Mouse (Mus musculus): Measurements from ENCODE around the gene Lysmd4. TPM values are rescaled to one million over a fixed set of nuclear protein-coding genes. Genes with fewer than 3 reads are reported as not detected.
"Not testable (repeated sequence)": the region's sequence is repeated elsewhere in the genome, so short reads cannot be mapped to it uniquely, and the experiment has no call there.

Lysmd4 gene
- total and polyA plus RNA-seq, 3 experiments = 4.0 to 12.0 (median 5.0) TPM

DNA sequence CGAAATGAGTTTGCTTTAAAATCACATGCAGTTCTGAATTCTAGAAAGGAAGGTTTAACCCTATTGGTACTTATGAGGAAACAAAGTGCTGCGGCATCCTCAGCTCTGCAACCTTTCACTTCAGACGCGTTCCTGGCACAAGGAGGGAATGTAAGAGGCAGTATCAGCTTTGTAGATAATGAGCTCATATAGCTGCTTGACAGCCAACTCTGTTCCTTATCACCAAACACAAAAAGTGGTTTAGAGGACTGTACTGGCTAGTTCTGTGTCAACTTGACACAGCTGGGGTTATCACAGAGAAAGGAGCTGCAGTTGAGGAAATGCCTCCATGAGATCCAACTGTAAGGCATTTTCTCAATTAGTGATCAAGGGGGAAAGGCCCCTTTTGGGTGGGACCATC is 48.1 kb downstream of the Lysmd4 start:
- H3K27me3 ChIP-seq (replicated peaks); H3K4me1 ChIP-seq (ENCODE audit: control insufficient read depth in 1 of 2, insufficient read depth in 2 of 2); H3K9ac ChIP-seq (ENCODE audit: insufficient read depth, low read depth); DNase-seq (ENCODE audit: extremely low read depth); H3K9me3 ChIP-seq (replicated peaks; ENCODE audit: low read length); in situ Hi-C loops (cut with MboI; ENCODE audit: low pct_ligation_motif_present, low pct_unique_long_range_greater_than_20kb, low sequenced_read_pairs); H3K27ac ChIP-seq (ENCODE audit: insufficient read depth, low read depth); H3K79me2 ChIP-seq (replicated peaks; ENCODE audit: control insufficient read depth, extremely low read depth, insufficient read depth, poor library complexity, severe bottlenecking); H3K4me3 ChIP-seq (replicated peaks in 1 of 3; ENCODE audit: low read depth in 2 of 3, low read length in 2 of 3, poor library complexity in 1 of 3); dilution Hi-C loops (cut with MboI; ENCODE audit: extremely low pct_ligation_motif_present, extremely low pct_unique_long_range_greater_than_20kb, low sequenced_read_pairs); H3K4me2 ChIP-seq (ENCODE audit: insufficient read depth, low read depth, poor library complexity, severe bottlenecking): not testable (repeated sequence)
- peaks cover 16 to 60% of the 10 kb centered on the region in 2 experiments for H3K36me3 ChIP-seq (replicated peaks in 1 of 2; ENCODE audit: control insufficient read depth in 1 of 2, insufficient read depth in 1 of 2, low read length in 1 of 2)

DNA sequence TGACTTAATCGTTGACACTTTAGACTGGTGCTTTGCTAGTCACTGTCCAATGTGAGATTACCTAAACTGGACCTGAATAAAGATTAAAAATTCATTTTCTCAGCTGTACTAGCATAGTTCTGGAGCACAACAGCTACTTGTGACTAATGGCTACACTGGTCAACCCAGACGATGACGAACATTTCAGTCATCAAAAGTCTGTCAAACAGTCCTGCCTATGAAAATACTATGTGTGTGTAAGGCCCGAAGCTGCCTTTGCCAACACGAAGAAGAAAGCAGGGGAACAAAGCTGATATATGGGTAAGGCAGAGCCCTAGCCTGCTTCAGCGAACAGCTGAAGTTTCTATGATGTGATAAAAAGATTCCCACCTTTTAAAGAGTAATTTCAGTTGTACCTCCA is 61.2 kb downstream of the Lysmd4 start:
- TF ChIP-seq MEF2A (IDR thresholded peaks at IDR 0.05; ENCODE audit: borderline replicate concordance, low read depth, low read length) (no peak), MXI1 (IDR thresholded peaks at IDR 0.05; ENCODE audit: low read depth, low read length) (no peak), CHD2 (IDR thresholded peaks at IDR 0.05; ENCODE audit: low read length) (no peak)
- Histone ChIP-seq H3K27me3 (replicated peaks) (no peaks in the 10 kb centered on the region), H3K9ac (ENCODE audit: insufficient read depth, low read depth) (no peak overlapping the region), H3K4me2 (ENCODE audit: insufficient read depth, low read depth, poor library complexity, severe bottlenecking) (no peak overlapping the region), H3K4me3 (replicated peaks in 1 of 3; ENCODE audit: low read depth in 2 of 3, low read length in 2 of 3, poor library complexity in 1 of 3) (no peak overlapping the region), H3K36me3 (replicated peaks in 1 of 2; ENCODE audit: control insufficient read depth in 1 of 2, insufficient read depth in 1 of 2, low read length in 1 of 2) (peaks cover 21 to 59% of the 10 kb centered on the region in 2 experiments), H3K9me3 (replicated peaks; ENCODE audit: low read length) (no peaks in the 10 kb centered on the region), H3K4me1 (ENCODE audit: control insufficient read depth in 1 of 2, insufficient read depth in 2 of 2) (no peaks in the 10 kb centered on the region), H3K27ac (ENCODE audit: insufficient read depth, low read depth) (no peak overlapping the region), H3K79me2 (replicated peaks; ENCODE audit: control insufficient read depth, extremely low read depth, insufficient read depth, poor library complexity, severe bottlenecking) (peaks cover 20% of the 10 kb centered on the region)
- dilution Hi-C loops (cut with MboI; ENCODE audit: extremely low pct_ligation_motif_present, extremely low pct_unique_long_range_greater_than_20kb, low sequenced_read_pairs) (no loop called here), in situ Hi-C loops (cut with MboI; ENCODE audit: low pct_ligation_motif_present, low pct_unique_long_range_greater_than_20kb, low sequenced_read_pairs) (no loop called here)
- no peak for DNase-seq (ENCODE audit: extremely low read depth)

DNA sequence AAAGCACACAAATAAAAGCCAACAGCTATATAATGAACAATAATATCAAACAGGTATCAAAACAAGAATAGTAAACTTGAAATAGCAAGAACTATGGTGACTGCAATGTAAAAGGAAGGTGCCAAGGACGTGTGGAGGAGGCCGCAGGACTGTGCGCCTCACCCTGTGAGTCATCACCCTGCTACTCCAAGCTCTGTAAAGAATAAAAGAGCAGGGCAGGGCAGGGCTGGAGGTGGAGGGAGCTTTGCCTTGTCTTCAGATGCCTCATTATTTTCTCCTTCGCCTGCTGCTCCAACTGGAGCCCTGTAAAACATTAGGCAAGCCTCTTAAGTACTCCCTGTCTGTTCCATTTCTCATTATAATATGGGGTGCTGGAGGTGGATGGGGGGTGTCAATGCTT is 65.1 kb downstream of the Lysmd4 start:
- Histone ChIP-seq H3K36me3 (replicated peaks in 1 of 2; ENCODE audit: control insufficient read depth in 1 of 2, insufficient read depth in 1 of 2, low read length in 1 of 2) (peaks cover 26 to 66% of the 10 kb centered on the region in 2 experiments), H3K4me2 (ENCODE audit: insufficient read depth, low read depth, poor library complexity, severe bottlenecking) (no peak overlapping the region), H3K4me3 (replicated peaks in 1 of 3; ENCODE audit: low read depth in 2 of 3, low read length in 2 of 3, poor library complexity in 1 of 3) (no peak overlapping the region), H3K27me3 (replicated peaks) (no peaks in the 10 kb centered on the region), H3K27ac (ENCODE audit: insufficient read depth, low read depth) (no peak overlapping the region), H3K9ac (ENCODE audit: insufficient read depth, low read depth) (no peak overlapping the region), H3K79me2 (replicated peaks; ENCODE audit: control insufficient read depth, extremely low read depth, insufficient read depth, poor library complexity, severe bottlenecking) (peaks cover 36% of the 10 kb centered on the region), H3K9me3 (replicated peaks; ENCODE audit: low read length) (no peaks in the 10 kb centered on the region), H3K4me1 (ENCODE audit: control insufficient read depth in 1 of 2, insufficient read depth in 2 of 2) (no peaks in the 10 kb centered on the region)
- in situ Hi-C loops (cut with MboI; ENCODE audit: low pct_ligation_motif_present, low pct_unique_long_range_greater_than_20kb, low sequenced_read_pairs) = no loop called here
- DNase-seq (ENCODE audit: extremely low read depth) = no peak
- dilution Hi-C loops (cut with MboI; ENCODE audit: extremely low pct_ligation_motif_present, extremely low pct_unique_long_range_greater_than_20kb, low sequenced_read_pairs) = no loop called here
- TF ChIP-seq ETS1 (conservative IDR thresholded peaks at IDR 0.05; ENCODE audit: low read depth, low read length) = no peak
- TF ChIP-seq POLR2A (IDR thresholded peaks at IDR 0.05; ENCODE audit: low read depth, low read length) = no peak
- no peak for TF ChIP-seq MAX (IDR thresholded peaks at IDR 0.05; ENCODE audit: low read length)
- no peak for TF ChIP-seq ZNF384 (IDR thresholded peaks at IDR 0.05; ENCODE audit: low read depth, low read length)
- no peak for TF ChIP-seq HCFC1 (IDR thresholded peaks at IDR 0.05; ENCODE audit: low read depth, low read length)
- no peak for TF ChIP-seq CHD1 (IDR thresholded peaks at IDR 0.05; ENCODE audit: low read depth, low read length)
- no peak for TF ChIP-seq RCOR1 (conservative IDR thresholded peaks at IDR 0.05; ENCODE audit: low read depth, low read length)
- TF ChIP-seq KAT2A (IDR thresholded peaks at IDR 0.05; ENCODE audit: insufficient replicate concordance, low read length) = no peak
- TF ChIP-seq BHLHE40 (IDR thresholded peaks at IDR 0.05; ENCODE audit: low read depth, low read length) = no peak
- no peak for TF ChIP-seq MAZ (IDR thresholded peaks at IDR 0.05; ENCODE audit: low read depth, low read length)

Measured in CH12.LX (cell line).